ENCODE assay signal across 8 mouse cellular contexts in the genomic region with DNA sequence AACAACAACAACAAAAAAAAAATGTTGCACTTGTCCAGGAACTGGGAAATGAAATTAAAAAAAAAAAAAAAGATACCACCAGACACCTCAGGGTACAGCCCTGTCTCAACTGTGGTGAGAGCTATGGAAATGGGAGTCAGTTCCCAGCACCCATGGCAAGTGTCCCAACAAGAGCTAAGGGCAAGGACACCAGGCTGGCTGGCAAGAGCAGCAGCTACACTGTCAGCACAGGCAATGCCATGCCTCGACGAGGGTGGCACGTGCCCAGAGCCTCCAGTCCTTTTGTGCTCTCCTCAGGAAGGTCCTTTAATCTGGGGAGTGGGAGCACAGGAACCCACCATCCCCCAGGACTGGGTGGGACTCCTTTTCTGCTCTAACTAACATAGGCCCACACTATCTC.
"Had no signal": no experiment of that assay in that cellular context is flagged by ENCODE, and none has a peak within 500 bp of the region (broad histone marks: within the 10 kb centered on the region; RNA-seq: fewer than 3 reads in every experiment).

No protein-coding gene starts in this region.

- DNase-seq: kidney, postnatal 10 days; kidney, postnatal 36 days; lung, adult 18-20 months; lung, postnatal 10 days; lung, postnatal 36 days; thymus, adult 2 months; thymus, postnatal 14 days; thymus, postnatal 4 days had no signal
